Mouse (Mus musculus) intestine, postnatal 0 days (tissue): ENCODE measurements around the gene Smo. TPM values are rescaled to one million over a fixed set of nuclear protein-coding genes. Genes with fewer than 3 reads are reported as not detected.

Experiments
- ATAC-seq: fragments of 200-750 bp; cut with Nextera tagmentation; 2 replicates; pipeline ENCODE4 v1.8.0; 2017; ENCODE audit warnings: mild to moderate bottlenecking, moderate TSS enrichment, moderate library complexity
- H3K27ac ChIP-seq: fragments of 300-500 bp; sonication (generic); 2 replicates; pipeline ENCODE4 v1.5.1; 2014; ENCODE audit warnings: mild to moderate bottlenecking, low read depth, low read length, moderate library complexity
- H3K27me3 ChIP-seq: fragments of 300-500 bp; sonication (generic); replicated peaks from 2 replicates; pipeline ENCODE4 v1.6.1; 2014; ENCODE audit warnings: low read length, mixed read lengths; ENCODE audit not compliant: control insufficient read depth, insufficient read depth
- H3K36me3 ChIP-seq: fragments of 300-500 bp; sonication (generic); 2 replicates; pipeline ENCODE4 v1.6.1; 2014; ENCODE audit warnings: mild to moderate bottlenecking, moderate library complexity; ENCODE audit not compliant: control insufficient read depth, insufficient read depth
- H3K4me1 ChIP-seq: fragments of 300-500 bp; sonication (generic); replicated peaks from 2 replicates; pipeline ENCODE4 v1.6.1; 2014; ENCODE audit warnings: antibody characterized with exemption, low read length, mixed read lengths; ENCODE audit not compliant: control insufficient read depth, insufficient read depth
- H3K4me2 ChIP-seq: fragments of 300-500 bp; sonication (generic); replicated peaks from 2 replicates; pipeline ENCODE4 v1.6.1; 2014; ENCODE audit warnings: low read depth, mild to moderate bottlenecking, moderate library complexity
- H3K4me3 ChIP-seq: fragments of 300-500 bp; sonication (generic); 2 replicates; pipeline ENCODE4 v1.5.1; 2014; ENCODE audit warnings: low read depth, low read length
- H3K9ac ChIP-seq: fragments of 300-500 bp; sonication (generic); 2 replicates; pipeline ENCODE4 v1.6.1; 2014; ENCODE audit warnings: mild to moderate bottlenecking, low read depth, low read length
- H3K9me3 ChIP-seq: fragments of 300-500 bp; sonication (generic); 2 replicates; pipeline ENCODE4 v1.6.1; 2016; ENCODE audit warnings: mixed run types; ENCODE audit not compliant: control insufficient read depth
- CTCF ChIP-seq: sonication (generic); IDR thresholded peaks from 2 replicates; pipeline ENCODE4 v1.5.1; 2016; ENCODE audit warnings: low read depth, mild to moderate bottlenecking, control low read depth, antibody characterized with exemption, moderate library complexity
- WGBS: fragments of 180-500 bp; shearing (Covaris S2); extraction: QIAGEN DNeasy Blood & Tissue Kit; methylation state at CpG from one replicate; pipeline ENCODE4 v1.1.7; 2014; 5-methylcytosine and 5-hydroxymethylcytosine counted together
- polyA plus RNA-seq: library from polyadenylated mRNA; unstranded; fragments of >200 nt; fragmentation: Nextera tagmentation; extraction: Ambion mirVana; gene quantifications from 2 replicates; pipeline ENCODE4 v1.2.1, GENCODE M21; 2015

Gene Smo
- polyA plus RNA-seq, 1 experiment from 2014 or later = 7.1 TPM

GRCm38 (mm10) chr6:29695975-29696374 lies 39.3 kb upstream of the Smo start:
- ATAC-seq = no peak
- Histone ChIP-seq H3K9ac (no peak overlapping the region), H3K4me3 (no peak overlapping the region), H3K36me3 (no peaks in the 10 kb centered on the region), H3K9me3 (no peaks in the 10 kb centered on the region), H3K27me3 (peaks cover 5% of the 10 kb centered on the region; the same call in 1 of the 2 replicates), H3K27ac (no peak overlapping the region), H3K4me1 (no peaks in the 10 kb centered on the region), H3K4me2 (no peak overlapping the region)
- WGBS = 69% methylated on average over 7 of the region's 7 CpGs
- no peak for TF ChIP-seq CTCF

GRCm38 (mm10) chr6:29697139-29697538 lies 38.2 kb upstream of the Smo start:
- Histone ChIP-seq H3K9me3 (no peaks in the 10 kb centered on the region), H3K4me1 (no peaks in the 10 kb centered on the region), H3K36me3 (no peaks in the 10 kb centered on the region), H3K4me2 (no peak overlapping the region), H3K4me3 (no peak overlapping the region), H3K27me3 (peaks cover 3% of the 10 kb centered on the region; the same call in 1 of the 2 replicates), H3K9ac (no peak overlapping the region), H3K27ac (no peak overlapping the region)
- no peak for ATAC-seq
- TF ChIP-seq CTCF = no peak

DNA sequence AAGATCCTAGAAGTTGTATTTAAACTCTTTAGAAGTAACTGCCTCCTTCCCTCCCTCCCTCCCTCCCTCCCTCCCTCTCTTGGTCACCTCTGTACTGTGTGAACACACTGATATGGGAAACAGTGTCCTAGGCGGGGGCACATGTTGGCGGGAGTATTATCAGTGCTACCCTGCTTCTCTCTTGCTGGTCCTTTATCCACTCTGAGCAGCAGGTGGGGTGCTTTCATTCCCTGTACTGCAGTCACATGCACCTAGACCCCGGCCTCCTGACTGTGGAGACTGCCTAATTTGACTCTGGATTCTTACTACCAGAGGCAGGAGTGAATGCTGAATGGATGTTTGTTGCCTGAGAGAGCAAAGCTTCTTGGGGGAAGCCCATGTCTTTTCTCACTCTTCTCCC lies 37.8 kb upstream of the Smo start:
- no peak overlapping the region for H3K9ac ChIP-seq
- 39% methylated on average over 3 of the region's 3 CpGs for WGBS

GRCm38 (mm10) chr6:29699085-29699745 lies 36.1 kb upstream of the Smo start:
- 91% methylated on average over 7 of the region's 7 CpGs for WGBS
- no peaks in the 10 kb centered on the region for H3K4me1 ChIP-seq
- TF ChIP-seq CTCF = no peak
- no peak overlapping the region for H3K27ac ChIP-seq
- no peak overlapping the region for H3K4me2 ChIP-seq
- no peak for ATAC-seq
- no peaks in the 10 kb centered on the region for H3K9me3 ChIP-seq
- no peak overlapping the region for H3K4me3 ChIP-seq
- H3K9ac ChIP-seq = no peak overlapping the region
- H3K36me3 ChIP-seq = no peaks in the 10 kb centered on the region
- no peaks in the 10 kb centered on the region for H3K27me3 ChIP-seq

More for the DNA sequence above, 37.8 kb upstream of the Smo start:
- Histone ChIP-seq H3K27ac (no peak overlapping the region), H3K4me2 (no peak overlapping the region), H3K4me3 (no peak overlapping the region), H3K27me3 (0 out of 2 replicates have a peak, but pooled peaks cover 2% of the 10 kb centered on the region), H3K36me3 (no peaks in the 10 kb centered on the region), H3K9me3 (no peaks in the 10 kb centered on the region), H3K4me1 (no peaks in the 10 kb centered on the region)
- no peak for TF ChIP-seq CTCF
- no peak for ATAC-seq

- Histone ChIP-seq H3K4me3 (no peak overlapping the region), H3K9me3 (no peaks in the 10 kb centered on the region), H3K36me3 (no peaks in the 10 kb centered on the region), H3K4me1 (no peaks in the 10 kb centered on the region), H3K4me2 (no peak overlapping the region), H3K9ac (no peak overlapping the region), H3K27me3 (no peaks in the 10 kb centered on the region), H3K27ac (no peak overlapping the region)
- WGBS = 53% methylated on average over 6 of the region's 6 CpGs
- no peak for ATAC-seq
- no peak for TF ChIP-seq CTCF
Observed at GRCm38 (mm10) chr6:29701051-29701450, 34.3 kb upstream of the Smo start.

DNA sequence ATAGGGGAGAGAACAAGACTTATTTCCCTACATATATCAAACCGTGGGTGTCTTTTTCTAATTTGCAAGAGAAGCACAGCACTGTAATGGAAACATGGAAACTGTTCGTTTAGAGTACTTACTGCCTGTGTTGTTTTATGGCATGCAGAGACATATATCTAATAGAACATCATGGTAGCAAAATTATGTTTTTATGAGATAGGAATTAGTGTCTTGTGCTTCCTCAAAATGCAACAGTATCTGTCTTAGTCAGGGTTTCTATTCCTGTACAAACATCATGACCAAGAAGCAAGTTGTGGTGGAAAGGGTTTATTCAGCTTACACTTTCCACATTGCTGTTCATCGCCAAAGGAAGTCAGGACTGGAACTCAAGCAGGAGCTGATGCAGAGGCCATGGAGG lies 33.2 kb upstream of the Smo start:
- no peak for ATAC-seq

GRCm38 (mm10) chr6:29704143-29704542 lies 31.2 kb upstream of the Smo start:
- H3K4me2 ChIP-seq = no peak overlapping the region

More for the DNA sequence above, 33.2 kb upstream of the Smo start:
- H3K27ac ChIP-seq = no peak overlapping the region
- no peaks in the 10 kb centered on the region for H3K36me3 ChIP-seq
- no peaks in the 10 kb centered on the region for H3K9me3 ChIP-seq
- no peaks in the 10 kb centered on the region for H3K4me1 ChIP-seq
- H3K4me2 ChIP-seq = no peak overlapping the region
- no peaks in the 10 kb centered on the region for H3K27me3 ChIP-seq
- no peak for TF ChIP-seq CTCF
- WGBS = 86% methylated on average over 3 of the region's 3 CpGs
- no peak overlapping the region for H3K9ac ChIP-seq
- H3K4me3 ChIP-seq = no peak overlapping the region

More at GRCm38 (mm10) chr6:29704143-29704542, 31.2 kb upstream of the Smo start:
- WGBS = 85% methylated on average over 5 of the region's 5 CpGs
- H3K4me1 ChIP-seq = no peaks in the 10 kb centered on the region
- no peak overlapping the region for H3K9ac ChIP-seq
- H3K36me3 ChIP-seq = no peaks in the 10 kb centered on the region
- no peaks in the 10 kb centered on the region for H3K27me3 ChIP-seq
- no peaks in the 10 kb centered on the region for H3K9me3 ChIP-seq
- H3K4me3 ChIP-seq = no peak overlapping the region
- no peak for ATAC-seq
- H3K27ac ChIP-seq = no peak overlapping the region
- no peak for TF ChIP-seq CTCF
